Mouse (Mus musculus) olfactory bulb, adult 2 months (tissue): ENCODE results near the gene Tnfsf11.

ENCODE experiments used
- CTCF ChIP-seq: fragments of 200-500 bp; IDR thresholded peaks from 2 replicates; pipeline ENCODE4 v1.5.1; 2012; ENCODE audit warnings: low read depth, mild to moderate bottlenecking, low read length, moderate library complexity; ENCODE audit not compliant: insufficient read depth
- POLR2A ChIP-seq: fragments of 200-500 bp; IDR thresholded peaks from 2 replicates; pipeline ENCODE4 v1.6.1; 2012; ENCODE audit warnings: mild to moderate bottlenecking, low read depth, low read length, moderate library complexity; ENCODE audit not compliant: insufficient read depth

DNA sequence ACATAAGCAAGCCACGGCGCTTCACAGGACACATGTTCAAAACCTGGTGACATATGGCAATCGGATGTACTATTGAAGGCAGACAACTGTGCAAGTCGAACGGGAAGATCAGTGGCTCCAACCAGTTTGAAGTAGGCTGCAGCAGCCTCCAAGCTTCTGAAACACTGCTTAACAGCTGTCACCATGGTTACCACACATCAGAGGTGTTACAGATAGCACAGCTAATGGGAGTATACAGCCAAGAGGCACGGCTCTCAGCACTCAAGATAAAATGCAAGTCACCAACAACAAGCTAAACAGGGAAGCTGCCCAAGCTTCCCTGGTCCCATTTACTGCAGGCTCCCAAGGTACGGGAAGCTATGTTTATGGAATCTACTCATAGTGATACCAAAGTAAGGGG, 46.6 kb downstream of the Tnfsf11 start:
- TF ChIP-seq CTCF, result no peak
- TF ChIP-seq POLR2A, result no peak
